Mouse (Mus musculus) spleen, postnatal 14 days (tissue): ENCODE data around the gene Mup8.
"Not testable (repeated sequence)": the region's sequence is repeated elsewhere in the genome, so short reads cannot be mapped to it uniquely, and the experiment has no call there.

Source experiments
- DNase-seq, 2 experiments: peaks; one replicate each; pipeline ENCODE4 v3.0.0; 2021 to 2022; ENCODE audit warnings: low spot score in 2 of 2

Gene Mup8

DNA sequence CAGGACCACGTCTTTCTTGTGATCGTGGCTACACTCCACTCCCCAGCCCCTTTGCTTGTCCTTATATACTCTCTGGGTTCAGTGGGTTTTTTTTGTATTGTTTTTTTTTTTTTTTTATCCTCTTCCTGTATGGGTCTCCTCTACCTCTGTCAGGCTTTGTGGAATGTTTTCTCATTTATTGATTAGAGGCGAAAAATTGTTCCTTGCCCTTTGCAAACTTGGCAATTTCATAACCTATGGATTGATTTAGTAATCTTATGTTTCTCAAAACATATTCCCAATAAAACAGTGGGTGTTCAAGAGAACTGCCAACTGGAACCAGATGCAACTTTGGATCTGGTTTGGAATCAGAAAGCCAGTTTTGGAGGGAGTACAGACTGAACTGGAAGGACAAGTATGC is at the start of gene Mup8:
Mup8 (minus strand) TSS at position 101 of the 400 bp plus-strand sequence.
- not testable (repeated sequence) for DNase-seq

DNA sequence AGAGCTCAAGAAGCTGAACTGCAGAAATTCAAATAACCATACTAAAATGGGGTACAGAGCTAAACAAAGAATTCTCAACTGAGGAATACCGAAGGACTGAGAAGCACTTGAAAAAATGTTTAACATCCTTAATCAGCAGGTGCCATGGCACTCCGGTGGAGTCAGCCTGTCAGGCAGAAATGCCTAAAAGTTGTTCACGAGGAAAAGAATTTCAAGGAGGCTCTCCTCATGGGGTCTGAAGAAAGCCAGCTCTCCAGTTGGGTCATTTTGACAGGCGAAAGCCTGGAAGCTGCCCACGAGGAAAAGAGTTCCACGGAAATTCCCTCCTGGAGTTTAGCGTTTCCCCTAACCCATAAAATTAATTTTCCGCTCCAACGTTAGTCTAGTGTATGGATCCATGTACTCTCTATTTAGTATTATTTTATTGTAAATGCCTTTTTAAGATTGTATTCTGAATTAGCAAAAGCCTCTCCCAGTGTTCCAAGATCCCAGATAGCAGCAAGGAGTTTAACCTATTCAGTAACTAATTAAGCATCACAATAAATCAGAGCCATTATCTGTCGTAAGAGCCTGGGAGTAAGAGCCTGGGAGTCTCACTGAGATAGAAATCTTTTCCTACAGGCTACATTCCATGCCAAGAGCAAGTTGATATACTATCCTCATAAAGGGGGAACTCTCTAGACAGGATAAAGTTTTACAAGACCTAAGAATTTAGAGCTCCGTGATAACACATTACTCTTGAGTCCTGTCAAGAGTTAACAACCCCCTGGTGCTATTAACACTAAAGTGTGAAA is 43.8 kb upstream of the Mup8 start:
- not testable (repeated sequence) for DNase-seq

DNA sequence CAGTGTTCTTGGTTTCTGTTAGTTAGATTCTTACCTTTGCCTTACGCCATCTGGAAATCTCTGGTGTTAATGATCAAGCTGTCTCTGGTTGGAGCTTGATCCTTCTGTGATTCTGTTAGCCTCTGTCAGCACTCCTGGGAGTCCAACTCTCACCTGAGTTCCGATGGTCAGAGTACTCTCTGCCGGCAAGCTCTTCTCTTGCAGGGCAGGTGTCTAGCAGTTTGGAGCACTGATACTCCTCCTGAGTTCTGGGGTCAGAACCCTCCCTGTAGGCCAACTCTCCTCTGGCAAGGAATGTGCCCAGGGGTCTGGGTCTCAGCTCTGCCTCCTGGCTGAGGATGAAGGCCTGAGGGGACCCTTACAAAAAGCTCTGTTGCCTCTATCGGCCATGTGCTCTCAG is 40.3 kb upstream of the Mup8 start:
- not testable (repeated sequence) for DNase-seq
